Mouse (Mus musculus) neural tube, embryonic 14.5 days (tissue): ENCODE data around the gene Dnajb12. TPM values are rescaled to one million over a fixed set of nuclear protein-coding genes. Genes with fewer than 3 reads are reported as not detected.

Experiments used
- ATAC-seq: fragments of 200-750 bp; cut with Nextera tagmentation; 2 replicates; pipeline ENCODE4 v1.8.0; 2017; ENCODE audit warnings: low read depth, mild to moderate bottlenecking, moderate TSS enrichment, moderate library complexity
- H3K27ac ChIP-seq: fragments of 300-500 bp; sonication (generic); 2 replicates; pipeline ENCODE4 v1.5.1; 2014; ENCODE audit warnings: low read depth, mild to moderate bottlenecking, control low read depth, low read length, moderate library complexity, mixed read lengths
- H3K27me3 ChIP-seq: fragments of 300-500 bp; sonication (generic); 2 replicates; pipeline ENCODE4 v1.6.1; 2014; ENCODE audit warnings: low read length; ENCODE audit not compliant: control insufficient read depth, insufficient read depth
- H3K36me3 ChIP-seq: fragments of 300-500 bp; sonication (generic); 2 replicates; pipeline ENCODE4 v1.6.1; 2014; ENCODE audit warnings: low read length, mixed read lengths; ENCODE audit not compliant: control insufficient read depth, insufficient read depth
- H3K4me1 ChIP-seq: fragments of 300-500 bp; sonication (generic); 2 replicates; pipeline ENCODE4 v1.6.1; 2014; ENCODE audit warnings: low read length; ENCODE audit not compliant: control insufficient read depth, insufficient read depth
- H3K4me2 ChIP-seq: fragments of 300-500 bp; sonication (generic); 2 replicates; pipeline ENCODE4 v1.6.1; 2014; ENCODE audit warnings: mild to moderate bottlenecking, low read depth, low read length, control low read depth
- H3K4me3 ChIP-seq: fragments of 300-500 bp; sonication (generic); 2 replicates; pipeline ENCODE4 v1.5.1; 2014; ENCODE audit warnings: low read depth, low read length, control low read depth, mixed read lengths
- H3K9ac ChIP-seq: fragments of 300-500 bp; sonication (generic); replicated peaks from 2 replicates; pipeline ENCODE4 v1.6.1; 2014; ENCODE audit warnings: low read depth, mild to moderate bottlenecking, control low read depth, low read length, mixed read lengths
- H3K9me3 ChIP-seq: fragments of 300-500 bp; sonication (generic); 2 replicates; pipeline ENCODE4 v1.6.1; 2016; ENCODE audit warnings: low read length; ENCODE audit not compliant: control insufficient read depth
- WGBS: fragments of 180-500 bp; shearing (Covaris S2); extraction: QIAGEN DNeasy Blood & Tissue Kit; methylation state at CpG from one replicate; pipeline ENCODE4 v1.1.7; 2014; 5-methylcytosine and 5-hydroxymethylcytosine counted together
- polyA plus RNA-seq: library from polyadenylated mRNA; unstranded; fragments of >200 nt; fragmentation: Nextera tagmentation; extraction: Ambion mirVana; gene quantifications from 2 replicates; pipeline ENCODE4 v1.2.1, GENCODE M21; 2014

The Dnajb12 gene
- polyA plus RNA-seq, 1 experiment from 2014 or later = 23.0 TPM

- Histone ChIP-seq H3K36me3 (peaks cover 17% of the 10 kb centered on the region; the same call in 1 of the 2 replicates), H3K4me2 (no peak overlapping the region; the same call in 1 of the 2 replicates), H3K27me3 (no peaks in the 10 kb centered on the region), H3K4me3 (no peak overlapping the region), H3K9ac (peak overlapping the region; percentile 49), H3K27ac (peak overlapping the region; percentile 94), H3K4me1 (peaks cover 46% of the 10 kb centered on the region), H3K9me3 (no peaks in the 10 kb centered on the region)
- ATAC-seq = 0 out of 2 replicates have a peak, but pooled peaks have one; percentile 0
- 27% methylated on average over 2 of the region's 2 CpGs for WGBS
Observed at GRCm38 (mm10) chr10:59898935-59899334, 19.6 kb downstream of the Dnajb12 start.

DNA sequence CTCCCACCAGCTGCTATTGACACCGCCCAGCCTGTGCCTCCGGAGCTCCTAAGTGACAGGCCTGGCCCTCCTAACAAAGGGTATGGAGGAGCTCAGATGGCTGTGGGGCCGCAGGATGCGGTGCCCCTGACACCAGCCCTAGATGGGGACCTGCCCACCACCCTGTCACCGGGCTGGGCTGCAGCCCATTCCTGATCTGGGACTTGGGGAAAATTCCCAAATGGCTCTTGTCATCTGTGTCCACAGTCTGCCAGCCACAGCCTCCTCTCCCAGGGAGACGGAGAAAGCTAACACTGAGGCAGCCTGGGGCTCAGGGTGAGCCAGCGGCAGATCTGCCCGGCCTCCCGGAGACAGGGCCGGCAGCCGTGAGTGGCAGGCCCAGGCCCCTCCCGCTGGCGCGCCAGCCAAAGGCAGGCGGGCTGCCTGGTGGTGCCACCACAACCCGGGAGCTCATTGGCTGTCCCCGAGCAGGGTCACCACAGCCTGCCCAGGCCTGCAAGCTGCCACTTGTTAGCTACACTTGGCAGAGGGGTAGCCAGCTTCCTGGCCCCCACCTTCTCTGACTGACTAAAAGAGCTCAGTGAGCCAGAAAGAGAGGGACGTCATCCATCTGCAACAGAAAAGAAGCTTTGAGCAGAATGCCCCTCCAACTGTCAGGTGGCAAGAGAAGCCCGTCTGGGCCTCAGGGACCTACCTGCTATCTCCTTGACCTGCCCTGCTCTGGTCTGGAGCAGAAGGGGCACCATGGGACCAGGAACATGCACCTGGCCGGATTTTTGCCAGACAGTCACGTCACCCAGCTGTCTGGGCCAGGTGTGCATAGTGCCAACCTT lies 20.2 kb downstream of the Dnajb12 start:
- Histone ChIP-seq H3K4me1 (peaks cover 46% of the 10 kb centered on the region), H3K9ac (peak overlapping the region; percentile 49), H3K4me3 (no peak overlapping the region), H3K27ac (peak overlapping the region; percentile 94), H3K36me3 (peaks cover 17% of the 10 kb centered on the region; the same call in 1 of the 2 replicates), H3K27me3 (no peaks in the 10 kb centered on the region), H3K4me2 (no peak overlapping the region; the same call in 1 of the 2 replicates), H3K9me3 (no peaks in the 10 kb centered on the region)
- peak; percentile 92 for ATAC-seq
- 9% methylated on average over 21 of the region's 21 CpGs for WGBS

DNA sequence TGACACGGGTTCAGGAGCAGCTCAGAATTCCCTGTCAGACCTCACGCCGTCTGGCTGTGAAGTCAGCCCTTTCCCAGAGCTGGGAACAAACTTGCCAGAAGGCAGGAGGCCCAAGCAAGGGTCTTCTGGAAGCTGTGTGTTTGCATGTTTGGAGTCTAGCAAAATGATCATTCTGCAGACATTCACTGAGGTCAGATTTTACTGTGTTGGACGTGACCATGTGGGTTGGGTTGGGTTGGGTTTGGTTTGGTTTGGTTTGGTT lies 20.7 kb downstream of the Dnajb12 start:
- Histone ChIP-seq H3K36me3 (peaks cover 16% of the 10 kb centered on the region; the same call in 1 of the 2 replicates), H3K9me3 (no peaks in the 10 kb centered on the region), H3K9ac (peak overlapping the region; percentile 37; the same call in 1 of the 2 replicates), H3K4me2 (no peak overlapping the region), H3K27me3 (no peaks in the 10 kb centered on the region), H3K27ac (peak overlapping the region; percentile 94), H3K4me3 (no peak overlapping the region), H3K4me1 (peaks cover 46% of the 10 kb centered on the region)
- 32% methylated on average over 4 of the region's 4 CpGs for WGBS
- no peak for ATAC-seq

GRCm38 (mm10) chr10:59900939-59901338 lies 21.6 kb downstream of the Dnajb12 start:
- Histone ChIP-seq H3K4me2 (no peak overlapping the region), H3K27me3 (no peaks in the 10 kb centered on the region)
- WGBS = 48% methylated on average over 4 of the region's 4 CpGs

GRCm38 (mm10) chr10:59901463-59901862 lies 22.1 kb downstream of the Dnajb12 start:
- Histone ChIP-seq H3K4me1 (peaks cover 44% of the 10 kb centered on the region), H3K27ac (no peak overlapping the region)
- WGBS = 95% methylated on average over 1 of the region's 1 CpGs

More at GRCm38 (mm10) chr10:59900939-59901338, 21.6 kb downstream of the Dnajb12 start:
- no peak for ATAC-seq
- Histone ChIP-seq H3K27ac (peak overlapping the region; percentile 94; the same call in 1 of the 2 replicates), H3K36me3 (peaks cover 9% of the 10 kb centered on the region; the same call in 1 of the 2 replicates), H3K4me3 (no peak overlapping the region), H3K9ac (no peak overlapping the region), H3K4me1 (peaks cover 46% of the 10 kb centered on the region), H3K9me3 (no peaks in the 10 kb centered on the region)

DNA sequence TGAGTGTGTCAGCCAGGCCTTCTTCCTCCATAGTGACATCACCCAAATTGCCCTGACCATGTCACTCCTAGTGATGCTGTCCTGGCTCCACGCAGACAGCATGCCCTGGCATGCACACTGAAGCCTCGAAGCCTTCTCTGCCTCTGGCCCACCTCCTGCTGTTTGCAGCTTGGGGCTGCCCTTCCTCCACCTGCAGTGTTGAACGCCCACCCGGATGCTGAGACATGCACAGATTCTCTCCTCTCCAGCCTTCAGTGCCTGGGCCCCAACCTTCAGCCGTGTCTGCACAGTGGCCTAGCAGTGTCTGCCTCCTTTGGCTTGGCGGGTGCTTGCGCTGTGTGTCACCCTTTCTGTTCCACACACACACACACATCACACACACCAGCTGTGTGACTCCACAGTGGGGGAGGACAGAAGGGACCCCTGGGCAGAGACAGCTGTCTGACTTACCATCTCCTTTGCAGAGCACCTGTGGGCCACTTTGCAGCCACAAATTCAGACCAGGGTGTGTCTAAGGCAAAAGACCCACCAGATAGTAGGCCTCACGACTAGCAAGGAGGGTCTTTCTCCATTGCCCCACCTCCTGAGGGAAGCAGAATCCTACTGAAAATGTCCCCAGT lies 22.7 kb downstream of the Dnajb12 start:
- H3K4me2 ChIP-seq = no peak overlapping the region
- H3K36me3 ChIP-seq = no peaks in the 10 kb centered on the region
- peak overlapping the region; percentile 39; the same call in 1 of the 2 replicates for H3K27ac ChIP-seq
- ATAC-seq = no peak
- no peak overlapping the region for H3K4me3 ChIP-seq
- no peaks in the 10 kb centered on the region for H3K9me3 ChIP-seq
- peaks cover 37% of the 10 kb centered on the region for H3K4me1 ChIP-seq
- H3K27me3 ChIP-seq = no peaks in the 10 kb centered on the region
- WGBS = 66% methylated on average over 8 of the region's 8 CpGs
- H3K9ac ChIP-seq = no peak overlapping the region; the same call in 1 of the 2 replicates

More at GRCm38 (mm10) chr10:59901463-59901862, 22.1 kb downstream of the Dnajb12 start:
- Histone ChIP-seq H3K4me2 (no peak overlapping the region), H3K9ac (no peak overlapping the region), H3K9me3 (no peaks in the 10 kb centered on the region), H3K27me3 (no peaks in the 10 kb centered on the region), H3K4me3 (no peak overlapping the region), H3K36me3 (peaks cover 5% of the 10 kb centered on the region; the same call in 1 of the 2 replicates)
- ATAC-seq = no peak

DNA sequence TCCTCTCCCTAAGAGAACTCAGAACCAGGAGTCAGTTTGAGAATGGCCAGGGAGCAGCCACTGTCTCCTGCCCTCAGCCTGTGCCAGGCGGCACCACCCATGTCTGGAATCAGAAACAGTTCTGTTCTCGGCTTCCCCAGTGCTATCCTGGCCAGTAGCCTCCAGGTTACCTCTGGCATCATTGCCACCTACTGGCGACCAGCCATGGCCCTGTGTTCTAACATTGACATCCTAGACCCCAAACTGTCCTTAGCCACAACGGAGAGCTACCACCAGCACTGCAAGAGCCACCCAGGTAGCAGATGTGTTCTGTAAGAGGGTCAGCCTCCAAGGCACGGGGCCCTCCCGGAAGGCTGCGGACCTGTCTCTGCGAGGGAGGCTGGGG lies 23.2 kb downstream of the Dnajb12 start:
- Histone ChIP-seq H3K27me3 (no peaks in the 10 kb centered on the region), H3K4me1 (peaks cover 37% of the 10 kb centered on the region), H3K9me3 (no peaks in the 10 kb centered on the region), H3K9ac (no peak overlapping the region; the same call in 1 of the 2 replicates), H3K27ac (peak overlapping the region; percentile 39; the same call in 1 of the 2 replicates), H3K36me3 (no peaks in the 10 kb centered on the region), H3K4me3 (no peak overlapping the region), H3K4me2 (no peak overlapping the region)
- no peak for ATAC-seq
- 65% methylated on average over 8 of the region's 8 CpGs for WGBS

DNA sequence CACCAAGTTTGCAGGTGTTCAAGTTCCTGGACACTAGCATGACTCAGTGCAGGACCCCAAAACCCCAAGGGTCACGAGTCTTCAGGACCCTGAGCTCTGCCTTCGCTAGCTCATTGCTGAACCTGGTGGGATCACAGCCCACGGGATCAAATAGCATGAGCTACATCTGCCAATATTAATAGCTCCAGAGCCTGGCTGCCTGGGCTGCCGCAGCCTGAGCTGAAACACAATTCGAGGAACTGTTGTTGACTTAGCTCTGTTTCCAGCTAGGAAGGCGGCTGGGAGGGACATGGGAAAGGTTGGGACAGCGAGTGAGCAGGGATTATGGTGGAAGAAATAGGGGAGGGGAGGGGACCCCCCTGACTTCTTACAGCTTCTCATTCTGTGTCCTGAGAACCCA lies 23.8 kb downstream of the Dnajb12 start:
- no peak overlapping the region for H3K4me3 ChIP-seq
- H3K9me3 ChIP-seq = no peaks in the 10 kb centered on the region
- ATAC-seq = no peak
- H3K9ac ChIP-seq = no peak overlapping the region
- H3K4me1 ChIP-seq = peaks cover 36% of the 10 kb centered on the region
- 59% methylated on average over 7 of the region's 7 CpGs for WGBS
- no peak overlapping the region for H3K27ac ChIP-seq
- no peak overlapping the region for H3K4me2 ChIP-seq
- no peaks in the 10 kb centered on the region for H3K27me3 ChIP-seq
- H3K36me3 ChIP-seq = no peaks in the 10 kb centered on the region

GRCm38 (mm10) chr10:59907080-59907609 lies 27.8 kb downstream of the Dnajb12 start:
- H3K9me3 ChIP-seq = no peaks in the 10 kb centered on the region
- 67% methylated on average over 3 of the region's 3 CpGs for WGBS
- ATAC-seq = no peak
- no peak overlapping the region for H3K27ac ChIP-seq
- no peak overlapping the region for H3K4me3 ChIP-seq
- no peaks in the 10 kb centered on the region for H3K36me3 ChIP-seq
- H3K9ac ChIP-seq = no peak overlapping the region
- H3K4me1 ChIP-seq = peaks cover 18% of the 10 kb centered on the region
- H3K4me2 ChIP-seq = no peak overlapping the region
- H3K27me3 ChIP-seq = no peaks in the 10 kb centered on the region
